Mouse (Mus musculus): Measurements from ENCODE around the gene Il6ra. TPM values are rescaled to one million over a fixed set of nuclear protein-coding genes. Genes with fewer than 3 reads are reported as not detected.
"Not testable (repeated sequence)": the region's sequence is repeated elsewhere in the genome, so short reads cannot be mapped to it uniquely, and the experiment has no call there.

Gene Il6ra
- polyA plus RNA-seq, 1 experiment from 2014 or later = 3.6 TPM

DNA sequence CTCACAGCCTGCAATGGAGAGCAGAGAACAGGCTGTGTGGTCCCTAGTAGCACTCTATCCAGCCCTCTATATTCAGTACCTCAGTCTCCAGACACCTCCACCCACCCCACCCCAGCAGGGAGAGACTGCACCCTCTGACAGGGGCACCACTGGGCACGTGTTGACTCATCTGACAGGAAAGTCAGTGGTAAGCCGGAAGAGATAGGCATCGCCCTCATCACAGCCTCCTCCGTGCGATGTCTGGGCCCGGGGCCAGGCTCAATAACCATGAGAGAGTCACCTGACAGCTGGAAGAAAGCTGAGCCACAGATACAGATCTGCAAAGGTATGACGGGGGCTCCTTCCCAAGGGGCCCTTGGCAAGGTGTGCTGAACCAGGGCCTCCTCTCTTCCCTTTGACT is 40.8 kb downstream of the Il6ra start:
- Histone ChIP-seq H3K27me3 (no peaks in the 10 kb centered on the region), H3K4me3 (no peak overlapping the region), H3K36me3 (no peaks in the 10 kb centered on the region), H3K27ac (peak overlapping the region; percentile 29; the same call in 1 of the 2 replicates), H3K9me3 (no peaks in the 10 kb centered on the region), H3K4me1 (peaks cover 47% of the 10 kb centered on the region), H3K4me2 (peak overlapping the region; percentile 11; the same call in 1 of the 2 replicates), H3K9ac (no peak overlapping the region)
- ATAC-seq (ENCODE audit: borderline replicate concordance, extremely low read depth, low FRiP score, low TSS enrichment) = peak; percentile 54
- 33% methylated on average over 7 of the region's 7 CpGs for WGBS

DNA sequence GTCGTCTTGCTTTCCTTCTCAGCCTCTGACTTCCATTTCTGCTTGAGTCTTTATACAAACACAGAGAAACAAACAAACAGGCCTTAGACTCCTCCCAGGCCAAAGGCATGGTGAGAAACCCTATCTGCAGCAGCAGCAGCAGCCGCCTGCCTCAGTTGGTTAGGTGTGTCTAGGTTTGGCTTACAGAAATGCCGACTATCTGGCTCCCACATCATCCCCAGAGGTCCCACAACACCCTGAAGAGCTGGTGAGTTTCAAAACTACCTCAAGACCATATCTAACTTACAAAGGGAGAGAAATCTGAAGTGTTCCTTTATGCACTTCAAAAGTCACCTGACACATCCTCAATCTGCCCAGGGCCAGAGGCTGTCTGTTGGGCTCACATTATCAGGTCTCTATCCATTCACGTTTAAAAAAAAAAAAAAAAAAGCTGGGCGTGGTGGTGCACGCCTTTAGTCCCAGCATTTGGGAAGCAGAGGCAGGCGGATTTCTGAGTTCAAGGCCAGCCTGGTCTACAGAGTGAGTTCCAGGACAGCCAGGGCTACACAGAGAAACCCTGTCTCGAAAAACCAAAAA is 41.6 kb downstream of the Il6ra start:
- WGBS = 64% methylated on average over 8 of the region's 8 CpGs
- H3K4me2 ChIP-seq = no peak overlapping the region
- no peak overlapping the region for H3K4me3 ChIP-seq
- H3K9me3 ChIP-seq = no peaks in the 10 kb centered on the region
- H3K36me3 ChIP-seq = no peaks in the 10 kb centered on the region
- no peaks in the 10 kb centered on the region for H3K27me3 ChIP-seq
- no peak overlapping the region for H3K27ac ChIP-seq
- peaks cover 47% of the 10 kb centered on the region for H3K4me1 ChIP-seq
- H3K9ac ChIP-seq = no peak overlapping the region
- no peak for ATAC-seq (ENCODE audit: borderline replicate concordance, extremely low read depth, low FRiP score, low TSS enrichment)

DNA sequence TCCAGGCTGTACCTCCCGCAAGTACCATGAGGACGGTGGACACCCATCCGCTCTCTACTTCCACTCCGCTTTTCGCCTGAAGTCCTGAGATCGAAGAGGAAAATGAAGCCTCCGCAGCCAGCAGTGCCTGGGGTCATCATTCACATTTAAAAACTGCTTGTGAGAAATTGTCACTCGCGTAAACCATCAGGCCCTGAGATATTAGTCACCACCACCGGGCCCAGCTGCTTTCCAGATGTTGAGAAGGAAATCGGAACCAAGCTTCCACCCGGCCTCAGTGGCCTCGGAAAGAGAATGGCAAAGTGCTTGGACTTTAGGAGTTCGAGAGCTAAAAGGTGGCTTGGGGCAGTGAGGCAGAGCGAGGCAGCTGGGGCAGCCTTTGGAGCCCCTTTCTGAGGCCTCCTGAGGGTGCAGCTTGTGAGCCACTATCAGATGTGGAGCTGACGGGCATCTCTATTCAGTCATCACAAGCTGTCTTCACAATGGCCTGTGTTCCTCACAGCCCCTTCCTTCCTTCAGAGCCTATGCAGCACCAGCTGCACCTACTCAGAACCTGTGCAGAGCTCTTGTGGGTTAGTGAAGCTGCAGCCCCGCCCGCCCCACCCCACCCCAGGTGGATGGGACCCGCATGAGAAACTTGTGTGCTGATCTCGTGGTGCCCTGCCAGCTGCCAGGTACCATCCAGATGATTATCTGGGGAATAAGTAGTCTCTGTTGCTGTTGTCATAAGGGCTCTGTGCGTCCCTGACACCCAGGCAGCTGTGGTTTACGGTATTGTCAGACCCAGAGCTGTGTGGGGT is 42.3 kb downstream of the Il6ra start:
- Histone ChIP-seq H3K36me3 (no peaks in the 10 kb centered on the region), H3K27ac (no peak overlapping the region), H3K4me2 (0 out of 2 replicates have a peak overlapping the region, but pooled peaks have one; percentile 3), H3K27me3 (no peaks in the 10 kb centered on the region), H3K4me3 (no peak overlapping the region), H3K9ac (no peak overlapping the region), H3K4me1 (peaks cover 47% of the 10 kb centered on the region), H3K9me3 (no peaks in the 10 kb centered on the region)
- ATAC-seq (ENCODE audit: borderline replicate concordance, extremely low read depth, low FRiP score, low TSS enrichment) = no peak
- 51% methylated on average over 22 of the region's 22 CpGs for WGBS

DNA sequence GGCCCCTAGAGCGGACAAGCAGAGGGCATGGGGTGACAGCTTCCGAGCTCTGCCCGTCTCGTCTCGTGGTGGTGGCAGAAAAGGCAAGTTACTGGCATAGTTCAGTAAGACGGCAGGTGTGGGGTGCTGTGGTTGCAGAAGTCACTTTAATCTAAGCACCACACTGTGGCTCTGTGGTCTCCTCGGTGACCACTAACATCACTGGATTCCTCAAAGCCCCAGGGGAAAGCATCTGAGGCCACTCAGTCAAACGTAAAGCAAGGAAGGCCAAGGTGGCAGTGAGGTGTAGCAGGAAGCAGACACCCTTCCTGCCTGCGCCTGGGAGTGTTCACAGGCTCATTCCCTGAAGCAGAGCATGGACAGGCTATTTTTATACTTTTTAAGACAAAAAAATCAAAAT is 43.4 kb downstream of the Il6ra start:
- no peak overlapping the region for H3K27ac ChIP-seq

DNA sequence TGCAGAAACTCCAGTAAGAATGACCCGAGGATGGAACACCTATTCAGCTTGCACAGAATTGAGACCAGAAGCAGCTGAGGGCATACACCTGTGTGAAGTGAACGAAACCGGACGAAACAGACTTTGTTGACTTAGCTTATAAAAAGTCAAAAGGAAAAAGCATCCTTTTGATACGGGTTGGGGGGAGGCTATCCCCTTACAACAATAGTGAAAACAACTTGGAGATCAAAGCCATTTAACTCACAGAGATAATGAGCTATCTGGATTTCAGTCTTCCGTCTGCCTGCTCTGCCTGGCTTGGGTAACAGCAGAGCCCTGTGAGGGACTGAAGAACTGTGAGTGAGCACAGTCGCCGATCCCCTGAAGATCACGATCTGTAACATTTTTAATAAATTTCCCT is 44.0 kb downstream of the Il6ra start:
- no peak overlapping the region for H3K4me2 ChIP-seq
- ATAC-seq (ENCODE audit: borderline replicate concordance, extremely low read depth, low FRiP score, low TSS enrichment) = no peak
- H3K4me1 ChIP-seq = peaks cover 53% of the 10 kb centered on the region
- no peak overlapping the region for H3K4me3 ChIP-seq
- no peak overlapping the region for H3K9ac ChIP-seq
- H3K27ac ChIP-seq = 0 out of 2 replicates have a peak overlapping the region, but pooled peaks have one; percentile 0
- no peaks in the 10 kb centered on the region for H3K27me3 ChIP-seq
- 46% methylated on average over 9 of the region's 9 CpGs for WGBS
- no peaks in the 10 kb centered on the region for H3K9me3 ChIP-seq
- no peaks in the 10 kb centered on the region for H3K36me3 ChIP-seq

More for the DNA sequence above, 43.4 kb downstream of the Il6ra start:
- H3K27me3 ChIP-seq = no peaks in the 10 kb centered on the region
- H3K9me3 ChIP-seq = no peaks in the 10 kb centered on the region
- no peak overlapping the region for H3K4me2 ChIP-seq
- no peak overlapping the region for H3K9ac ChIP-seq
- no peaks in the 10 kb centered on the region for H3K36me3 ChIP-seq
- H3K4me1 ChIP-seq = peaks cover 53% of the 10 kb centered on the region
- 68% methylated on average over 9 of the region's 9 CpGs for WGBS
- no peak for ATAC-seq (ENCODE audit: borderline replicate concordance, extremely low read depth, low FRiP score, low TSS enrichment)
- H3K4me3 ChIP-seq = no peak overlapping the region

DNA sequence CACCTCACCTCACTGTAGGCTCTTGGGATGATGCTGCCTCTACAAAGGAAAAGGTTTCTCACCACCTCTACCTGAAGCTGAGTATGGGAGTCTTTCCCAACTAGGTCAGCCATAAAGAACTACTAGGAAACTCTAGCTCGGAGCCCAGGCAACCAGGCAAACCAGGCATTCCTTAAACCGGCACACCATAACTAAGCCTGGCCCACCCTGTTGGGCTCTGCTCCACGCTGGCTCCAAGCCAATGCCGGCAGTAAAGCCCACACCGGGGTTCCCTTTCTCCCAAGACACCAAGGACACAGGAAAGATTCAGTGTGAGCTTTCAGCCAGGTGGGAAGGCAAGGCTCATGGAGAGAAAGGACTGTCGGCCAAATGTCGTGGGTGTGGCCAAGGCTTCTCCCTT is 44.6 kb downstream of the Il6ra start:
- WGBS = 9% methylated on average over 7 of the region's 7 CpGs
- peak; percentile 29; the same call in 1 of the 2 replicates for ATAC-seq (ENCODE audit: borderline replicate concordance, extremely low read depth, low FRiP score, low TSS enrichment)
- Histone ChIP-seq H3K4me3 (no peak overlapping the region), H3K4me2 (peak overlapping the region; percentile 23; the same call in 1 of the 2 replicates), H3K27ac (0 out of 2 replicates have a peak overlapping the region, but pooled peaks have one; percentile 0), H3K27me3 (no peaks in the 10 kb centered on the region), H3K4me1 (peaks cover 53% of the 10 kb centered on the region), H3K9me3 (no peaks in the 10 kb centered on the region), H3K9ac (no peak overlapping the region), H3K36me3 (no peaks in the 10 kb centered on the region)

DNA sequence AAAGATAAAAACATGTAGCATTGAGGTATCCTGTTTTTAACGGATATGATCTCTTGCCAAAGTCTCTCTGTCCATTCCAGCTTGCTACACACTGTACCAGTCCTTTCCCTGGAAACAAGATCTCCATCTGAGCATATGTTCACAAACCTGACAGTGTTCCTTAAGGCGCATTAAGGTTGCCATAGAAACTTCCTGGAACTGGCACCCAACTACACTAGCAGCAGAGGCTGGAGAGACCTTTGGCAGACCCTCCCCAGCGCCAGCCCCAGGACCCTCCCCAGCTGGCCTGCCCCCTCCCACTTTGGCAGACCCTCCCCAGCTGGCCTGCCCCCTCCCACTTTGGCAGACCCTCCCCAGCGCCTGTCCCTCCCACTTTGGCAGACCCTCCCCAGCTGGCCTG is 45.3 kb downstream of the Il6ra start:
- Histone ChIP-seq H3K4me2 (no peak overlapping the region), H3K4me3 (no peak overlapping the region), H3K27ac (no peak overlapping the region), H3K9me3 (no peaks in the 10 kb centered on the region), H3K9ac (no peak overlapping the region), H3K36me3 (no peaks in the 10 kb centered on the region), H3K27me3 (no peaks in the 10 kb centered on the region), H3K4me1 (peaks cover 48% of the 10 kb centered on the region)
- 48% methylated on average over 4 of the region's 4 CpGs for WGBS
- ATAC-seq (ENCODE audit: borderline replicate concordance, extremely low read depth, low FRiP score, low TSS enrichment) = no peak

DNA sequence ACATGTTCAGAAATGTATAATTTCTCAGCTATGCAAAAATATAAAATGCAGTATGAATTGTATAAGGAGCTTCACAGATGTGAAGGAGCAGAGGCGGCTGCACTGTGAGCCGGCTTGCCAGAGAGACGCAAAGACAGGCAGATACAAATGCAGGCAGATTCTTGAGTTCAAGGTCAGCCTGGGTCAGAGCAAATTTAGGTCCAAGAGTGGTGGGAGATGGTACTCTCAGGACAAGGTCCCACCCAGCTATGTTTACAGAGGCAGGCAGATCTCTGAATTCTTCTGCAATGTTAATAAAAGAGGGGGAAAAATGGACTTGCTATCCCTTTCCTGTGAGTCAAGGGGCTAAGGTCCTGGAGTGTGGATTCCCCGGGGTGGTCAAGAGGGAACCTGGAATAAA is 47.2 kb downstream of the Il6ra start:
- Histone ChIP-seq H3K9me3 (no peaks in the 10 kb centered on the region), H3K36me3 (no peaks in the 10 kb centered on the region), H3K4me3 (no peak overlapping the region), H3K9ac (no peak overlapping the region), H3K27ac (no peak overlapping the region), H3K4me2 (no peak overlapping the region), H3K27me3 (no peaks in the 10 kb centered on the region), H3K4me1 (peaks cover 37% of the 10 kb centered on the region)
- no peak for ATAC-seq (ENCODE audit: borderline replicate concordance, extremely low read depth, low FRiP score, low TSS enrichment)
- 67% methylated on average over 4 of the region's 4 CpGs for WGBS

DNA sequence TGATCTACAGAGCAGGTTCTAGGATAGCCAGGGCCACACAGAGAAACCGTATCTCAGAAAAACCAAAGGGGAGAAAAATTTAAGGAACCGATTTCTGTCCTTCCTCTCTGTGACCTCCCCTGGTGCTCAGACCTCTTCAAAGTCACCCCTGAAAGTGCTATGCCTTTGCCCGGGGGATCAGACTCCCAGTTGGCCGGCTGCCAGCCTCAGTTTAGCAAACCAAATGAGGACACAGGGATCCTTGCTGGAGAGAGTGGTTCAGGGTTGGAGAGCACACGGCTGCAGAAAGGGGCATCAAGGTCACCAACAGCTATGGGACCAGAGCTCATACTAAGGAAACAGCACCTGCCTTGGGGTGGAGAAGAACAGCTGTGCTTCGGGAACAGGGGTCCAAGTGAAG is 48.0 kb downstream of the Il6ra start:
- no peak overlapping the region for H3K4me2 ChIP-seq
- no peak overlapping the region for H3K9ac ChIP-seq
- peaks cover 33% of the 10 kb centered on the region for H3K4me1 ChIP-seq
- H3K9me3 ChIP-seq = no peaks in the 10 kb centered on the region
- 39% methylated on average over 6 of the region's 6 CpGs for WGBS
- ATAC-seq (ENCODE audit: borderline replicate concordance, extremely low read depth, low FRiP score, low TSS enrichment) = no peak
- no peak overlapping the region for H3K4me3 ChIP-seq
- H3K36me3 ChIP-seq = no peaks in the 10 kb centered on the region
- no peak overlapping the region for H3K27ac ChIP-seq
- H3K27me3 ChIP-seq = no peaks in the 10 kb centered on the region

DNA sequence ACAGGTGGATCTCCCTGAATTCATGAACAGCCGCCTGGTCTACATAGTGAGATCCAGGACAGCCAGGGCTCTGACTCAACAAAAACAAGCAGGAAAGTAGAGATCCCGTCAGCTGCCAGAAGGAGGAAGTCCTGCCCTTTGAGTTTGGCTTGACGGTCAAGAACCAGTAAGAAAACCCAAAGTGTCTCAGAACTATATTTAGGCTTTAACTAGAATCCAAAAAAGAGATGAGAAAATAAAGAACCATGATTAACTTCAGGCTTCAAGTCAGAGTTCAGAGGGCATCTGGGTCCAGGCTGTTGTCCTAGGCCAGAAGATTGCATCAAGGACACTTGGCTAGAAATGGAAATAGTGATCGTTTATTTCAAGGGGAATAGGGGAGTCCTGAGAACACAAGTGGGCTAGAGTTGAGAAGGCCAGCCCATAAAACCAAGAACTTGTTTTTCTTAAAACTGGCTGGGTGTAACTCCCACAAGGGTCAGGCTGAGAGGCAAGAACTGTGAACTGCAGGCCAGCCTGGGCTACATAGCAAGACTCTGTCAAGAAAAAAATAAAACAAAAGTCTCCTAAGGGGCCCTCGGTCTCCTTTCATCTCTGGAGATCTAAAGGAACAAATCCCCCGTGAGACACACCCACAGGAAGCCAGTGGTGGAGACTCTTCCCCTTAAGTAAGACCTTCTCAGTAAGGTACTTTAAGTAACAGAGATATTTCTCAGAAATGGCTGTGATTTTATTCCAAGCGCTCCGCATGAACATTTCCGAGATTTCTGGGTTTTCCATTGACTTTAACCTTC is 49.1 kb downstream of the Il6ra start:
- WGBS = 73% methylated on average over 9 of the region's 9 CpGs
- H3K36me3 ChIP-seq = no peaks in the 10 kb centered on the region
- no peak overlapping the region for H3K27ac ChIP-seq
- no peaks in the 10 kb centered on the region for H3K9me3 ChIP-seq
- no peaks in the 10 kb centered on the region for H3K27me3 ChIP-seq
- H3K4me2 ChIP-seq = no peak overlapping the region
- H3K9ac ChIP-seq = no peak overlapping the region
- ATAC-seq (ENCODE audit: borderline replicate concordance, extremely low read depth, low FRiP score, low TSS enrichment) = no peak
- peaks cover 23% of the 10 kb centered on the region for H3K4me1 ChIP-seq
- no peak overlapping the region for H3K4me3 ChIP-seq

DNA sequence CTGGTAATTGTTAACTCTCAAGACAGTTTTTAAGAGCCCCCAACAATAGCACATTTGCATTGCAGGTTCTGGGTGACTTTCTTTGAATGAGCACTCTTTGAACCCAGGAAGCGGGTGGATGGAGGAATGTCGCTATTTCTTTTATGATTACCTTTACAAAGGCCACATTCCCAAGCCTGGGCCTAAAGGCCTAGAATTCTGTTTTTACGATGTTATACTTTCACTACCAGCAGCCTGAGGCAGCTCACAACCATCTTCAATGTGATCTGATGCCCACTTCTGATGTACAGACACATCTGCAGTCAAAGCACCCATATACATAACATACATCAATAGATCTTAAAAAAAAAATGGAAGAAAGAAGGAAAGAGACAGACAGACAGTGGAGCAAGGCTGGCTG is 49.7 kb downstream of the Il6ra start:
- WGBS = 77% methylated on average over 3 of the region's 3 CpGs
- not testable (repeated sequence) for ATAC-seq (ENCODE audit: borderline replicate concordance, extremely low read depth, low FRiP score, low TSS enrichment); H3K9ac ChIP-seq; H3K4me3 ChIP-seq; H3K9me3 ChIP-seq; H3K27ac ChIP-seq; H3K4me2 ChIP-seq; H3K36me3 ChIP-seq; H3K27me3 ChIP-seq
- H3K4me1 ChIP-seq = peaks cover 17% of the 10 kb centered on the region
